Mouse (Mus musculus): Measurements from ENCODE around the gene Ankrd42. TPM values are rescaled to one million over a fixed set of nuclear protein-coding genes. Genes with fewer than 3 reads are reported as not detected.

Ankrd42 gene
- total RNA-seq (2023): 1 to 10 TPM; 2.1 to 2.2 TPM

GRCm38 (mm10) chr7:92637021-92637625, at the start of gene Ankrd42:
Gene Ankrd42 (minus strand): TSS chr7:92637142.

GRCm38 (mm10) chr7:92669507-92670471, 32.8 kb upstream of the Ankrd42 start, which contains the start of gene Pcf11:
Gene Pcf11 (minus strand): TSS chr7:92669934.

GRCm38 (mm10) chr7:92560986-92561876, 75.7 kb downstream of the Ankrd42 start, which contains the start of gene Ccdc90b:
Gene Ccdc90b (plus strand): TSS chr7:92561149.

Other genes with a start within 250 kb of the Ankrd42 start
- gene Ccdc90b, start 76.0 kb downstream of the Ankrd42 start, total RNA-seq (2023): 1 to 10 TPM; 4.9 to 6.4 TPM
- gene Pcf11, start 32.8 kb upstream of the Ankrd42 start, total RNA-seq (2023): 100 to 1,000 TPM; 167 to 170 TPM
- 1 to 10 TPM in 1 of 2 experiments, under 1 TPM in 1; 0.51 to 1.3 TPM for gene Rab30, start 104.5 kb upstream of the Ankrd42 start, total RNA-seq (2023)
- 1 to 10 TPM; 4.3 to 5.9 TPM for gene Ddias, start 237.1 kb upstream of the Ankrd42 start, total RNA-seq (2023)
- gene Prcp, start 237.3 kb upstream of the Ankrd42 start, total RNA-seq (2023): 10 to 100 TPM; 40.3 to 41.9 TPM

Data from neutrophil, adult 83 days (primary cell).